Mouse (Mus musculus): ENCODE measurements around the gene Traf4.

Gene Traf4

DNA sequence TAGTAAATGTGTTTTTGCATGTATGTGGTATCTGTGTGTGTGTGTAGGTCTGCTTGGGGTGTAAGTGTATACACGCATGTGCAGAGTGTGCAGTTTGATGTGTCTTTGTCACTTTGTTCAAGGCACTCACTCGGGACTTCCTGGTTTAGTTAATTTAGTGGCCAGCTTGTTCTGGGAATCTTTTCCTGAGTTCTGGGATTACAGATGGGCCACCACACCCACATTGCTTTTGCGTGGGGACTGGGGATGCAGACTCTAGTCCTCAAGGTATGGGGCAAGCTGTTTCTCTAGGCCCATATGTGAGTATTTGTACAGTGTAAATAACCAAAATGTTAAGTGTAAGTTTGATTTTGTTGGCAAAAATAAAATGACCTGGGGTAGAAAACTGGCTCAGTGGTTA is 31.0 kb downstream of the Traf4 start:
- no peak for DNase-seq

DNA sequence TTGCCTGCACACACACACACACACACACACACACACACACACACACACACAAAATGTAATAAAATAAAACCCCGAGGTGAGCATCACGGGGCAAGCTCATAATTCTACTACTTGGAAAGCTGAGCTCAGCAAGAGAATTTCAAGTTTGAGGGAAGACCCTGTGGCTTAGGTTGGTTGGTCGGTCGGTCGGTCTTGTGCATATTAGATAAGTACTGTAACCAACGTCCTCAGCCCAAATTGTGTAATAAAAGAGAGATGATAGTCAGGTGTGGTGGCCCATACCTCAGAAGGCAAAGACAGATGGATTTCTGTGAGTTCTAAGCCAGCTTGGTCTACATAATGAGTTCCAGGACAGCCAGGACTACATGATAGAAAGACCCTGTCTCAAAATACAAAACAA is 31.5 kb downstream of the Traf4 start:
- no peak for DNase-seq

DNA sequence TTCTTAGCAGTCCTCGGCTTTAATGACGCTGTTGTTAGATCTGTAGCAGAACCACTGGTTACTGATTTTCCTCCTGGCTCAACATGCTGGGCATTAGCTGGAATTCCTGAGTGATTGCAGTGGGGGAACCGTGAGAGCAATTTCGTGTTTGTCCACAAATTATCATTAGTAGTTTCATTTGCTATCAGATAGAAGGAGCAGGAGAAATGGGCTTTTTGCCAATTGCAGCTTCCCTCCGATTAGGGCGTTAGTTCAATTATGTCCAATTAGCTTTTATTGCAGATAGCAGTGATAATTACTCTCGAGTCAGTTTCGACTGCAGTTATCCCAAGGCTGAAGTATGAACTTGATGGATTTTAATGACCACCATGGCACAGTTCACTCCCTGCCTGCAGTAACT is 35.9 kb downstream of the Traf4 start:
- DNase-seq: no peak

DNA sequence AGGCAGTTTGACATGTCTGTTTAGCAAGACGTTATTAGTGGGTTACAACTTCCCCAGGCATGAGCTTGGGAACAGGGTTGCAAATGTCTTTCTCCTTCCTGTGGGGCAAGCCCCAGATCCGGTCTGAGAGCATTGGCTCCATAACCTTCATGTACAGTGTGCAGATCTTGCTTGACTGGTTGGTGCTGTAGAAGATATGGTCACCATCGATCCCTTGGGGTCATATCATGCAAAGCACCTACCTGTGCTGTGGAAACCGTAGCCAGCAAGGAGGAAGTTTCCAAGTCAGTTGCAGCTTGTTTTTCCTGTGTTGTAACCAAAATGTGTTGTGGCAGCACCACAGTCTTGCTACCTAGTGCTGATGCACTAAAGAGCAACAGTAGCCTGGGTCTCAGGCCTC is 38.6 kb downstream of the Traf4 start:
- DNase-seq: no peak

DNA sequence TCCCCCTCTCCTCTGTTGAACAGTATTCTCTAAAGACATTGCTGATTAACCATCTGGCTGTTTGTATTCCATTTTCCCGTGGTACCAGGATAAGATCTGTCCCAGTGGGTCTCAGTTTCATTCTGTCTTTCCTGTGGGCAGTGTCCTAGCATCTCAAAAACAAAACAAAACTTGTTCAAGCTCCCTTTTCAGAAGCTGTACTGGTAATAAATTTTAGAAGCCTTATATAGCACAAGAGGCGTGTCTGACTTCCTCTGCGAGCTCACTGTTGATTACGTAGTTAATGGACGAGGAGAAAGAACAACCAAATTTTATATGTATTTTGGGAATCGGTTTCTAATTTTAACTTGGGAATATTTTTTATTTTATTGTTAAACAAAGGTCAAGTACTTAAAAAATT is 39.7 kb downstream of the Traf4 start:
- no peak for DNase-seq

DNA sequence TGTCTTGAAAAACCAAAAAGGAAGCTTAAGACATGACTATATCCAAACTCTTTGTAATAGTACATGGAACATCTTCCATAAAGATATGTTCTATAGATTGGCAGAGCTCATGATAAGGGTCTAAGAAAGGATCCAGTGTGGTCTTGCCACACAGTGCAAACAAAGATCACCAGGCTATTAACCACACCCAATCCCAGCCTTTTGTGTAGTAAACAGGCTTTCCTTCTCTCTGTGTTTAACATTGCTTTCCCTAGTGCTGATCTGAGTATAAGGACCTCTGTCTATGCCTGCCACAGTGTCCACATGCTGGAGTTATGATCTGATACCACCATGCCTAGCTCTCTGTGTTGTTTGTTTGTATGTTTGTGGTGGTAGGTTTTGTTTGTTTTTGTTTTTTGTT is 41.6 kb downstream of the Traf4 start:
- no peak for DNase-seq

DNA sequence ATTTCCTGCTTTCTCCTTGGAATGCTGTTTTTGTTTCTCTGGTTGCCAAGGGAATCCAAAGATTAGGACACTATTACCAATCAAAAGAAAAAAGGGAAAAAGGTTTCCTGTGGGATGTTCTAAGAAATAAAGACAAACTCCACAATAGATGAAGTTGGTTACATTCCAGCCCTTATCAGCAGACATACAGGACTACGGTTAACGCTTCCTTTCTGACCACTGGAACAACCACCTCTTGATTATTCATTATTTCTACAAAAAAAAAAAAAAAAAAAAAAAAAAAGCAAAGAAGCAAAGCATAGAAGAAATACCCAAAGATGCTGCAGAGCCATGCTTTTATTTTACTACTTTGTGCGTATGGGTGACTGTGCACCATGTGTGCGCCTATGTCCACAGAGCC is 42.6 kb downstream of the Traf4 start:
- DNase-seq: no peak

DNA sequence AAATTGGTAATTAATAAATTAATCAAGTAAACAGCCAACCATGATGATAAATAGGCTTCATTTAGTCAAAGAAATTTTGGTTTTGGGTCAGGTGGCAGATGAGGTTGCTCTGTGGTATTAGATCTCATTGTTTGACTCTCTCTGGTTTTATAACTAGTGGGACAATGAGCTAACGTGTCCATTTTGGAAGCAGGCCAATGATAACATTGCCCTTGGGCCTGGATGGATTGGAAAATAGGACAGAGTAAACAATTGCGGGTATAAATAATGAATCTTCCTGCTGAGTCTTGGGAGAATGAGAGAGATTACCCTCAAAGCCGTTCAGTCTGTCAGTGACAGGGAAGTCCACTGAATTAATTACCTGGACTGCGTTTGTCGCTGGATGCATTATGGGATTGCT is 44.2 kb downstream of the Traf4 start:
- DNase-seq: peak; percentile 43

DNA sequence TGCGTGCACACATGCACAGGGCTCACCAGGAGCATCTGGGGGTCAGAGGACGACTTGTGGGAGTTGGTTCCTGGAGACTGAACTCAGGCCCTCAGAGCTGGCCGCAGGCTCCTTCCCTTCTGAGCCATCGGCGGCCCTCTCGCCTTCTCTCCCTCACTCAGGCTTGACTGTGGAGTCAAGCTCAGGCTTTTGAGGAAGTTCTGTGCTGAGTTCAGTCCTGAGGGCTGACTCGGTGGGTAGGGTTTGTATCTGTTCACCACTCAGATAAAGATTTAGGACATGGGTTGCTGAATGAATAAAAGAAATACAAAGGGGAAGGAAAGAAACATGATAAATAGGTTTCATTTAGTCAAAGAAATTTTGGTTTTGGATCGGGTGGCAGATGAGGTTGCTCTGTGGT is 45.5 kb downstream of the Traf4 start:
- DNase-seq: no peak

DNA sequence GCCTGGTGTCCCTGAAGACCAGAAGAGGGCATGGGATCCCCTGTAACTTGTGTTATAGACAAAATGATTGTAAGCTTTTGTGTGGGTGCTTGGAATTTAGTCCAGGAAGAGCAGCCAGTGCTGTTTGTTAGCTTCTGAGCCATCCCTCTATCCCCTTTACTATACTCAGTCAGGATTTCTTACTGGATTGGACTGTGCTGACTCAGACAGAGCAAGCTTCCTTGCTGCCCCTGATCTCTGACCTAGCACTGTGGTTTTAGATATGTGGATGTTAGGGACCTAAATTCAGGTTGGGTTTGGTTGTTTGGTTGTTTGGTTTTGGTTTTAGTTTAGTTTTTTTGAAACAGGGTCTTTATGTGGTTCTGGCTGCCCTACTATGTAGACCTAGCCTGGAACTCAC is 46.9 kb downstream of the Traf4 start:
- DNase-seq: no peak

DNA sequence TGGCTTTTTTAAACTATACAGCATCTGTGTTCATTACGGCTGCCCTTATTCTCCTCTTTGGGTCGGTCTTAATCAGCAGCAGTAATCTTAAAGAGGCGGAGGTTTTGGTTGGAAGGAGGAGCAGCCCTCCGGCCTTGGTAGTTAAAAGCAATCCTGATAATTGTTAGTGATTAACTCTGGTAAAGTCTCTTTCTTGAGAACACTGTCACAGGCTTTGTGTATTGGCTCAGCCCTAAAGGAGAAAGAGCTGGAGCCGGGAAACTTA is 49.3 kb downstream of the Traf4 start:
- no peak for DNase-seq

DNA sequence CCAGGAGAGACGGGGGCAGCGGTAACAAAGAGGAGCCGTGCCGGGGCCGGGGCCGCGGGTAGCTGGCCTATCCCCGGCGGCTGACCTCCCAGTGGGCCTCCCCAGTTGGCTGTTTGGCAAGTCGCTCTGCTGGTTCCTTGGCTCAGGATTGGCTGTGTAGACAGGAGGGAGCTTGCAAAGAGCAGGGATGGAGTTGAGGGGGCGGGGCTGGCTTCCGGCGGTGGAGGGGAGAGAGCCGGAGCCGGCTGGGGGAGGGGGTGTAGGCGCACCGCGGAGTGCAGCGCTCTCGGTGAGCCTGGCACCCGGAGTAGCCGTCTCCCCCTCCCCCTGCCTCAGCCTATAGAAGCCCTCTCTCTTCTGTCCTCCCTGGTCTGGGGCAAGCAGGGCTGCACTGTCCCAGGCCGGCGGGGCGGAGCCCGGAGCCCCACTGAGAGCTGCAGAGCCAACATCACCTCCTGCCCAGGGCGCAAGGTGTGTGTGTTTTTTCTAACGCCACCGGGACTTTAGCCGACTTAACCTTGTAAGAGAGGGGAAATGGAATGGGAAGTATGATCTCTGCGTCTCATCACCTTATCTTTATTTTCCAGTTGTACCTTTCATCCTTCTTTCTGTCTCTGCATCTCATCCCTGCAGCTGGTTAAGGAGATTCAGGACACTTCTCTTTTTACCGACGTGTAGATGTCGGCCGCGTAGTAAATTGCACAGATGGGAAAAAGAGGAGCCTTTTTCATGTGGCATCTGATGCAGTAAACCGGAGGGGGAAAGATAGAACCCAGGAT is 49.8 kb downstream of the Traf4 start:
- peak; percentile 98 for DNase-seq

DNA sequence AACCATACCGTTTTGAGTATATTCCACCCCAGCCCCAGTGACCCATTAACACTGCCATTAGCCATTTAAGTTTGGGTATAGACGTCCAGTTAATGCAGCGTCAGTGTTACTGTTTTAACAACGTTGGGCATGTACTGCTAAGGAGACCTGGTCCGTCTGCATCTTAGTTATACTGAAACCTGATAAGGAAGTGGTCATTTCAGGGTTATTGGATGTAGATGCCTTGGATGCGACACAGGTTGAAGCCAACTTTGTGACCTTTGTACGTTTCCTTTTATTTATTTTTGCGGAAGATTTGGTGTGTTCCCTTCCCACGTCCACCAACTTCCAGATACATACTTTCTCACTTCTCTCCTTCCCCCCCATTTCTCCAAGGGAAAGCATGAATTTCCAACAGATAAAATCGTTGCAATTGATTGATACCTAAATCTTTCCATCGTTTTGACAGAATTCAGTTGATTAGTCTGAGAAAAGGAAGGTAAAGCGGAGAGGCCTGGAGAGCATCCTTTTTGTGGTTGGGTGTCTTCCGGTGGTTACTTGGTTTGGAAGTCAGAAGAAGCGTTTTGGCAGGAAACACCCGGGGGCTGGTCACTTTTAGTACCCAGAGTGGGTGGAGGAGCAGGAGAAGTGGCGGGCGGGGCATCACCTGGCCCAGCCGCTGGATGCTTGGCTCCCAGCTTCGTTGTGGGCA is 50.6 kb downstream of the Traf4 start:
- no peak for DNase-seq

DNA sequence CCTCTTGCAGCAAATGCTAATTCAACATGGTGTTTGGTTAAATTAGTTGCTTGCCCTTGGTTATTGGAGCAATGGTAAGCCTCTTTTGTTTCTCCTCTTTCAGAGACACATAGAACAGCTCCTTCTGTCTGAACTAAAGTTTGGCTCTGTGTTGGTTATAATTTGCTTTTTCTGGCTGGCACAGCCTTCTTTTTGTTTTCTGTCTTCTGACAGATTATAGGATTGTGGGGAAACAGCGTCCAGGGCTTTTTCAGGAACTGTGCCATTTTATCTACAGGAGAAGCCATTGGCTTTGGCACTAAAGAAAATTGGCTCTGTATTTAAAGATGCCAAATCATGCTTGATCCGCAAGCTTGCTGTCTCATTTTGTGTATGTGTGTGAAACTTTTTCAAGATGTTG is 51.8 kb downstream of the Traf4 start:
- DNase-seq: no peak

Measured in kidney, postnatal 10 days (tissue).